Mouse (Mus musculus) liver, embryonic 16.5 days (tissue): ENCODE data around the gene Klhl36. TPM values are rescaled to one million over a fixed set of nuclear protein-coding genes. Genes with fewer than 3 reads are reported as not detected.
"Not testable (repeated sequence)": the region's sequence is repeated elsewhere in the genome, so short reads cannot be mapped to it uniquely, and the experiment has no call there.

Source experiments
- ATAC-seq: fragments of 200-750 bp; cut with Nextera tagmentation; 2 replicates; pipeline ENCODE4 v1.8.0; 2017; ENCODE audit warnings: low read depth, mild to moderate bottlenecking, moderate number of reproducible peaks, moderate library complexity
- H3K27ac ChIP-seq: fragments of 300-500 bp; sonication (generic); 2 replicates; pipeline ENCODE4 v1.5.1; 2014; ENCODE audit warnings: mild to moderate bottlenecking, low read length
- H3K27me3 ChIP-seq: fragments of 300-500 bp; sonication (generic); 2 replicates; pipeline ENCODE4 v1.6.1; 2014; ENCODE audit warnings: low read depth, low read length, mixed read lengths; ENCODE audit not compliant: control insufficient read depth, insufficient read depth
- H3K36me3 ChIP-seq: fragments of 300-500 bp; sonication (generic); 2 replicates; pipeline ENCODE4 v1.6.1; 2014; ENCODE audit warnings: mild to moderate bottlenecking; ENCODE audit not compliant: control insufficient read depth, insufficient read depth
- H3K4me1 ChIP-seq: fragments of 300-500 bp; sonication (generic); 2 replicates; pipeline ENCODE4 v1.6.1; 2014; ENCODE audit warnings: low read depth, low read length, mixed read lengths; ENCODE audit not compliant: control insufficient read depth
- H3K4me2 ChIP-seq: fragments of 300-500 bp; sonication (generic); 2 replicates; pipeline ENCODE4 v1.6.1; 2014; ENCODE audit warnings: low read depth, low read length, mixed read lengths
- H3K4me3 ChIP-seq: fragments of 300-500 bp; sonication (generic); 2 replicates; pipeline ENCODE4 v1.5.1; 2014; ENCODE audit warnings: low read depth, mild to moderate bottlenecking, low read length
- H3K9ac ChIP-seq: fragments of 300-500 bp; sonication (generic); 2 replicates; pipeline ENCODE4 v1.6.1; 2014; ENCODE audit warnings: low read depth, low read length
- H3K9me3 ChIP-seq: fragments of 300-500 bp; sonication (generic); replicated peaks from 2 replicates; pipeline ENCODE4 v1.6.1; 2016; ENCODE audit warnings: low read length; ENCODE audit not compliant: control insufficient read depth
- WGBS: fragments of 180-500 bp; shearing (Covaris S2); extraction: QIAGEN DNeasy Blood & Tissue Kit; methylation state at CpG from one replicate; pipeline ENCODE4 v1.1.7; 2014; ENCODE audit not compliant: insufficient replicate concordance; 5-methylcytosine and 5-hydroxymethylcytosine counted together
- polyA plus RNA-seq: library from polyadenylated mRNA; unstranded; fragments of >200 nt; fragmentation: Nextera tagmentation; extraction: Ambion mirVana; gene quantifications from 2 replicates; pipeline ENCODE4 v1.2.1, GENCODE M21; 2015

Gene Klhl36
- polyA plus RNA-seq, 1 experiment from 2014 or later: 4.4 TPM

DNA sequence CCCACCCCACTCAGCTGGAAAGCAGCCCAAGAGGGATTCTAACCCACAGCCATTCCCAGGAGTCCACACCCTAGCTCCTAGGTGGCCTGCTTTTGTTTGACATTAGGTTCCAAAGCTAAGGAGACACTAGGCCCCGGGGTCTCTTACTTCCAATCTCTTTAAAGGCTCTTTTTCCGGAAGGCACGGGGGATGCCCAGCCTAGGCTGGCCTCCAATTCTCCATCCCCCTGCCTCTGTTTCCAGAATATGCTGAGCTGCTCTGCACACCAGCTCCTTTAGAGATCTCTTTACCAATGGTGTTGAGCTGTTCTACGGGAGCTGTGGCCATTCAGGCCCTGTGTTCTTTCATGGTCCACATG, 23.1 kb upstream of the Klhl36 start:
- Histone ChIP-seq H3K4me1 (peaks cover 18% of the 10 kb centered on the region), H3K27ac (peak overlapping the region; percentile 20), H3K36me3 (no peaks in the 10 kb centered on the region), H3K9me3 (no peaks in the 10 kb centered on the region), H3K27me3 (peaks cover 16% of the 10 kb centered on the region), H3K4me2 (peak overlapping the region; percentile 96), H3K9ac (peak overlapping the region; percentile 73), H3K4me3 (peak overlapping the region; percentile 71)
- WGBS: 47% methylated on average over 4 of the region's 4 CpGs
- ATAC-seq: no peak

DNA sequence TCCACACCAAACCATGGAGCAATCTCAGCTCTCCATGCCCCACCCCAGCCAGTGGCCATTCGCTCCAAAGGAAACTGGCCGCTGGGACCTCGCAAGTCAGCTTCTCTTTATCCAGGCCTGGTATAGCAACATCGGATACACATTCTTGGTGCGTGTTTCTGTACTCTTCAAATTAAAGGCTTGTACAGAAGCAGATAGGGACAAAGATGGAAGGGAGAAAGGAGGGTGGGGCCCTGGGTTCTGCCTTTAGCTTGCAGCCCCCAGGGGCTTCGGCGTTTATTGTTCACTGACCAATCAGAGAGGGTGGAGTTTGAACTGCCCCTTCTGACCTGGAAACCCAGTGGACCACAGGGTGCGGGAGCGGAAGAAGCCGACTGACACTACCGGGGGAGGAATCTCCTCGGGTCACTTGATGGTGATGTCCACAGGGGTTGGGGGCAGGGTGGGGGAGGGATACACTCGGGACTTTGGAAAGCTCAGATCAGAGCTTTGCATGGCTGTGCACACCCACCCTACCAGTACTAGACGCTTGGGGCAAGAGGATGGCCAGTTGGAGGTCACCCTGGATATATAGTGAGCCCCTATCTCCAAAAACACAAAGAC, 22.5 kb upstream of the Klhl36 start:
- no peaks in the 10 kb centered on the region for H3K9me3 ChIP-seq
- peaks cover 18% of the 10 kb centered on the region for H3K4me1 ChIP-seq

GRCm38 (mm10) chr8:119840275-119840808, 21.7 kb upstream of the Klhl36 start, which contains the start of gene Cotl1:
Gene Cotl1 (minus strand): TSS chr8:119840544.
- Histone ChIP-seq H3K4me1 (peaks cover 18% of the 10 kb centered on the region), H3K27me3 (peaks cover 16% of the 10 kb centered on the region), H3K9me3 (no peaks in the 10 kb centered on the region), H3K4me3 (peak within 1 kb of the TSS; percentile 71), H3K9ac (peak within 1 kb of the TSS; percentile 73), H3K36me3 (no peaks in the 10 kb centered on the region), H3K27ac (peak within 1 kb of the TSS; percentile 67), H3K4me2 (peak within 1 kb of the TSS; percentile 96)
- under 1% methylated on average over 53 of the region's 57 CpGs for WGBS
- peak; percentile 92 for ATAC-seq

More for the DNA sequence above, 22.5 kb upstream of the Klhl36 start:
- Histone ChIP-seq H3K27ac (no peak overlapping the region; the same call in 1 of the 2 replicates), H3K4me3 (peak overlapping the region; percentile 71), H3K4me2 (peak overlapping the region; percentile 96), H3K36me3 (no peaks in the 10 kb centered on the region), H3K27me3 (peaks cover 16% of the 10 kb centered on the region), H3K9ac (peak overlapping the region; percentile 73)
- WGBS: 15% methylated on average over 14 of the region's 14 CpGs
- ATAC-seq: no peak

DNA sequence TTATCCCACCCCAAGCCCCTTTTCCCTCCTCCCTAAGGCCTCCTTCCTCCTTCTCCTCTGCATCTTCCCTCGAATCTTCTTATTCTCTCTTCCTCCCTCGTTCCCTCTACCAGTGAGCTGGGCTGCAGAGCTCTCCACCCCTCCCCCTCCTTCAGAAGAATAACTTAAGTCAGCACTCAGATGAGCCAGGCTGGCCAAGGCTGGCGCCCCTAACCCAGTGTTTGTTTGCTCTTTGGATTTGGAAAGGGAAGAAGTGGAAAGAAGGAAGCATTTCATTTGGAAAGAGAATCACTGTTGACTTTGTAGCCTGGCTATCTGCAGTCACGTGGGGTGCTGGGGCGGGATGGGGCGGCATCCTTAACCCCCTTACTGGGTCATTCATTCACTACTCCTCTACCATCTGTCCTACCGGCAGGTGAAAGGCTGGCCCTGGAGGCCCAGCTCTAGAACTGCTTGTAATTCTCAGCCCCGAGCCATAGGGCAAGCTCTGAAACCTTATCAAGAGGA, 21.1 kb upstream of the Klhl36 start:
- H3K4me2 ChIP-seq: peak overlapping the region; percentile 96
- peaks cover 16% of the 10 kb centered on the region for H3K27me3 ChIP-seq
- H3K36me3 ChIP-seq: no peaks in the 10 kb centered on the region
- peak overlapping the region; percentile 16; the same call in 1 of the 2 replicates for H3K9ac ChIP-seq
- ATAC-seq: peak; percentile 25
- 18% methylated on average over 8 of the region's 8 CpGs for WGBS
- H3K27ac ChIP-seq: peak overlapping the region; percentile 51
- peaks cover 18% of the 10 kb centered on the region for H3K4me1 ChIP-seq
- H3K9me3 ChIP-seq: no peaks in the 10 kb centered on the region
- peak overlapping the region; percentile 71 for H3K4me3 ChIP-seq

DNA sequence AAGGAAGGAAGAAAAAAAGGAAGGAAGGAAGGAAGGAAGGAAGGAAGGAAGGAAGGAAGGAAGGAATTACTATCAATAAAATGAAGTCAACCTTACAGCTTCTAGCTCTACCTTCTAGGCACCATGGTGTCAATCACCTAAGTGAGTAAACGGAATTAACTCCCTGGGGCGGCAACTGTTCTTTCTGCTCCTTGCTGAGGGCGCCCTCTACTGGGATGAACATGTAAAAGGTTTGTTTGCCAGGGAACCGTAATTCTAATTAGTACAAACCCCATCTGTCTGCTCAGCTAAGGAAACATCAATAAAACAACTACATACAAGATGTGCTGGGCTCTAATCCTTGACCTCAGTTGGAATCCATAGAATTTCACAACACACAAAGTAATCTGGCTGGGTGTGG, 18.6 kb upstream of the Klhl36 start:
- Histone ChIP-seq H3K27ac (no peak overlapping the region), H3K4me1 (peaks cover 11% of the 10 kb centered on the region), H3K4me2 (no peak overlapping the region), H3K9ac (no peak overlapping the region), H3K4me3 (no peak overlapping the region), H3K36me3 (no peaks in the 10 kb centered on the region), H3K27me3 (peaks cover 13% of the 10 kb centered on the region), H3K9me3 (no peaks in the 10 kb centered on the region)
- WGBS: under 1% methylated on average over 4 of the region's 4 CpGs
- no peak for ATAC-seq

- H3K4me1 ChIP-seq: peaks cover 11% of the 10 kb centered on the region
- no peak overlapping the region for H3K9ac ChIP-seq
- H3K4me3 ChIP-seq: no peak overlapping the region
- no peak overlapping the region for H3K4me2 ChIP-seq
- 43% methylated on average over 8 of the region's 8 CpGs for WGBS
- no peak overlapping the region for H3K27ac ChIP-seq
- no peaks in the 10 kb centered on the region for H3K36me3 ChIP-seq
- H3K9me3 ChIP-seq: no peaks in the 10 kb centered on the region
- peaks cover 4% of the 10 kb centered on the region for H3K27me3 ChIP-seq
- no peak for ATAC-seq
Measured at GRCm38 (mm10) chr8:119844577-119844976, 17.5 kb upstream of the Klhl36 start.

GRCm38 (mm10) chr8:119845741-119846140, 16.3 kb upstream of the Klhl36 start:
- H3K4me1 ChIP-seq, H3K9ac ChIP-seq, H3K9me3 ChIP-seq, H3K4me3 ChIP-seq, H3K36me3 ChIP-seq, ATAC-seq, H3K27me3 ChIP-seq, H3K4me2 ChIP-seq, H3K27ac ChIP-seq: not testable (repeated sequence)
- WGBS: 61% methylated on average over 7 of the region's 7 CpGs

DNA sequence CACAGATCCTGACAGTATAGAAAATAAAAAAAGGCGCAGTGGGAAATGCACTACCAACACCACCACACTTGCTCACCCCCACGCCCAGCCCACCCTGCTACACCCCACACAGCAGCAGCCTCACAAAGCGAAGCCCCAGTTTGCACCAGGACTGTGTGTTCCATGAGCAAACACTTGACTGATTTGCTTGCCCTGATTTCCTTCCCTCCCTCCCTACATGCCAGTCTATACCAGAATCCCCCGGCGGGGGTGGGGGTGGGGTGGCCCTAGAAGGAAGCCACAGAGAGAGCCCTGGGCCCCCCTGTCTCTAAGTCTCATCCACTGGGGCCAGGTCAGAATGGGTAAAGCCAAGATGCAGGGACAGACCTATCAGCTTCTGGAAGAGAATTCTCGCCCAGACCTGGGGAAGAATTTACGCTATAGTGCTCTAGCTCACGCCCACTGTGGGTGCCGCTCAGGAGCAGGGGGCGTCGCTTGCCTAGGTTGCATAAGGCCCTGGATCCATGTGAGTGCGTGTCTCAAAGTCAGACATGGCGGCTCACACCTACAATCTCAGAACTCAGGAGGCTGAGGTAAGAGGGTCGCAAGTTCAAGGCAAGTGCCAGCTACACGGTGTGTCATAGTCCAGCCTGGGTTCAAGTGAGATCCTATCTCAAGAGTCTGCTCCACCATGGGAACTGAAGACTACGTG, 14.7 kb upstream of the Klhl36 start:
- no peaks in the 10 kb centered on the region for H3K9me3 ChIP-seq
- H3K4me2 ChIP-seq: no peak overlapping the region
- H3K4me3 ChIP-seq: no peak overlapping the region
- H3K4me1 ChIP-seq: no peaks in the 10 kb centered on the region
- no peaks in the 10 kb centered on the region for H3K27me3 ChIP-seq
- no peak overlapping the region for H3K9ac ChIP-seq
- WGBS: 53% methylated on average over 16 of the region's 16 CpGs
- H3K27ac ChIP-seq: no peak overlapping the region
- no peaks in the 10 kb centered on the region for H3K36me3 ChIP-seq
- no peak for ATAC-seq

DNA sequence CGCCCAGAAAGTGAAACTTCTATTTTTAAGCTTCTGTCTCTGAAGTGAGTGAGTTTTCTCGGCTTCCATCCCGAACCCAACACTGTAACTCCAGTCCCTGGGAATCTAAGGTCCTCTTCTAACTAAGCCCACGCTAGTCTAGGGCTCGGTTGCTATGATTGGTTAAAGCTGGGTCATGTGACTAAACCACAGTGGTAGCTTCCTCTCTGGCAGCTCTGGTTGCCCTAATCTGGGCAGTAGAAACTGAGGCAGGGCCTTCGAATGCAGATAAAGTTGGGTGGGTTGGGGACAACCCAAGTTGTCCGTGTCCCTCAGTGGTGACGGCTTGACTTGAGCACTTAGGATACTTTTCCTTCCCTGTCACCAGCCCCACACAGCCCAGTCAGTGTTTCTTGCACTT, 8.5 kb upstream of the Klhl36 start:
- H3K9ac ChIP-seq: no peak overlapping the region
- no peak overlapping the region for H3K4me3 ChIP-seq
- H3K4me1 ChIP-seq: no peaks in the 10 kb centered on the region; the same call in 1 of the 2 replicates
- no peaks in the 10 kb centered on the region for H3K27me3 ChIP-seq
- ATAC-seq: no peak
- H3K9me3 ChIP-seq: no peaks in the 10 kb centered on the region
- no peak overlapping the region for H3K27ac ChIP-seq
- WGBS: 41% methylated on average over 8 of the region's 8 CpGs
- H3K36me3 ChIP-seq: no peaks in the 10 kb centered on the region
- H3K4me2 ChIP-seq: no peak overlapping the region
